Mouse (Mus musculus) liver, embryonic 14.5 days (tissue): ENCODE data around the gene Hectd4. TPM values are rescaled to one million over a fixed set of nuclear protein-coding genes. Genes with fewer than 3 reads are reported as not detected.

Experiments
- ATAC-seq: fragments of 200-750 bp; cut with Nextera tagmentation; 2 replicates; pipeline ENCODE4 v1.8.0; 2017; ENCODE audit warnings: moderate number of reproducible peaks, mild to moderate bottlenecking, moderate library complexity; ENCODE audit not compliant: insufficient read depth
- DNase-seq, 3 experiments: peaks; one replicate each; pipeline ENCODE4 v3.0.0-alpha.2; 2012 to 2013; ENCODE audit warnings: low read depth in 3 of 3, low spot score in 3 of 3
- H3K27ac ChIP-seq: fragments of 300-500 bp; sonication (generic); 2 replicates; pipeline ENCODE4 v1.5.1; 2014; ENCODE audit warnings: moderate library complexity, mild to moderate bottlenecking, control low read depth, inconsistent platforms
- H3K27me3 ChIP-seq: fragments of 300-500 bp; sonication (generic); 2 replicates; pipeline ENCODE4 v1.6.1; 2014; ENCODE audit warnings: mild to moderate bottlenecking, low read length, moderate library complexity; ENCODE audit not compliant: control insufficient read depth, insufficient read depth
- H3K36me3 ChIP-seq: fragments of 300-500 bp; sonication (generic); replicated peaks from 2 replicates; pipeline ENCODE4 v1.6.1; 2014; ENCODE audit warnings: low read depth; ENCODE audit not compliant: control insufficient read depth, insufficient read depth
- H3K4me1 ChIP-seq, 2 experiments: fragments of 200-500 bp in 1 of 2; fragments of 300-500 bp in 1 of 2; sonication (generic) in 1 of 2; replicated peaks; 2 replicates each; pipeline ENCODE4 v1.6.1; 2012 to 2014; ENCODE audit warnings: antibody characterized with exemption in 1 of 2, inconsistent platforms in 1 of 2, low read length in 1 of 2; ENCODE audit not compliant: control insufficient read depth in 2 of 2, insufficient read depth in 2 of 2
- H3K4me2 ChIP-seq: fragments of 300-500 bp; sonication (generic); 2 replicates; pipeline ENCODE4 v1.6.1; 2014; ENCODE audit warnings: low read depth, mild to moderate bottlenecking, control low read depth, moderate library complexity
- H3K4me3 ChIP-seq, 2 experiments: fragments of 200-500 bp in 1 of 2; fragments of 300-500 bp in 1 of 2; sonication (generic) in 1 of 2; 2 replicates each; pipeline ENCODE4 v1.5.1; 2012 to 2014; ENCODE audit warnings: low read depth in 2 of 2, low read length in 2 of 2, mild to moderate bottlenecking in 2 of 2, control low read depth in 1 of 2, inconsistent platforms in 1 of 2, moderate library complexity in 1 of 2; ENCODE audit not compliant: insufficient read depth in 1 of 2
- H3K9ac ChIP-seq: fragments of 300-500 bp; sonication (generic); replicated peaks from 2 replicates; pipeline ENCODE4 v1.6.1; 2014; ENCODE audit warnings: mild to moderate bottlenecking, control low read depth, moderate library complexity
- H3K9me3 ChIP-seq: fragments of 300-500 bp; sonication (generic); 2 replicates; pipeline ENCODE4 v1.6.1; 2016; ENCODE audit warnings: low read length, mixed read lengths; ENCODE audit not compliant: control insufficient read depth
- CTCF ChIP-seq: IDR thresholded peaks from 2 replicates; pipeline ENCODE4 v1.5.1; 2016; ENCODE audit warnings: antibody characterized with exemption, low read depth, control low read depth
- EP300 ChIP-seq: IDR thresholded peaks from 2 replicates; pipeline ENCODE4 v1.6.1; 2016; ENCODE audit warnings: antibody characterized with exemption, low read depth
- WGBS: fragments of 180-500 bp; shearing (Covaris S2); extraction: QIAGEN DNeasy Blood & Tissue Kit; methylation state at CpG from one replicate; pipeline ENCODE4 v1.1.7; 2014; ENCODE audit not compliant: insufficient replicate concordance; 5-methylcytosine and 5-hydroxymethylcytosine counted together
- polyA plus RNA-seq, 2 experiments: library from polyadenylated mRNA; depleted of rRNA in 1 of 2; stranded (reverse) in 1 of 2; unstranded in 1 of 2; fragments of >200 nt; fragmentation: Nextera tagmentation in 1 of 2; extraction: Ambion mirVana in 1 of 2; gene quantifications; 2 replicates each; pipeline versions ENCODE4 v1.2.1 to v1.2.3; 2012 to 2014

Hectd4 gene
- polyA plus RNA-seq, 2 experiments, result 11.2 to 15.8 TPM

DNA sequence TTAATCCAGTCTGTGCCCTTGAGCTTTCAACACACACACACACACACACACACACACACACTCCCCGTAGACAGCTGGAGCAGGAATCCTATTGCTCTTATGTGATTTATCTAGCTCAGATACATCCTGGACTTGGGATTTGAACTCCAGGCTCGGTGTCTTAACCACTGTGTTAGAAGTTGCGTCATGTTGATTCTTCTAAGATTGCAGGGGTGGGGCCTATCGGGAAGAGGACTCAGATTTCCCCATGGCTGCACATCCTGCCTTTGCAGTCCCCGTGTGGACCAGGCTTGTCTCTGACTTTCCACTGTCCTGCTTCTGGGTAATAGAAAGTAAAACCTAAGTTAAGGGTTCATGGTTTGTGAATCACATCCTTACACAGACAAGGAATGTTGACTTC is 180.0 kb downstream of the Hectd4 start:
- H3K27ac ChIP-seq, result no peak overlapping the region
- no peak overlapping the region for H3K9ac ChIP-seq
- no peak for TF ChIP-seq EP300
- no peak for TF ChIP-seq CTCF
- ATAC-seq (no peak), DNase-seq (no peak)
- WGBS, result 44% methylated on average over 5 of the region's 5 CpGs
- no peaks in the 10 kb centered on the region for H3K9me3 ChIP-seq
- no peaks in the 10 kb centered on the region for H3K27me3 ChIP-seq
- H3K36me3 ChIP-seq, result no peaks in the 10 kb centered on the region; the same call in none of the 2 replicates
- H3K4me1 ChIP-seq, result peaks cover 26 to 34% of the 10 kb centered on the region in 2 experiments
- H3K4me2 ChIP-seq, result peak overlapping the region; percentile 98
- H3K4me3 ChIP-seq, result peak overlapping the region in 1 of 2 experiments; percentile 8; a peak in 1 of 4 replicates

DNA sequence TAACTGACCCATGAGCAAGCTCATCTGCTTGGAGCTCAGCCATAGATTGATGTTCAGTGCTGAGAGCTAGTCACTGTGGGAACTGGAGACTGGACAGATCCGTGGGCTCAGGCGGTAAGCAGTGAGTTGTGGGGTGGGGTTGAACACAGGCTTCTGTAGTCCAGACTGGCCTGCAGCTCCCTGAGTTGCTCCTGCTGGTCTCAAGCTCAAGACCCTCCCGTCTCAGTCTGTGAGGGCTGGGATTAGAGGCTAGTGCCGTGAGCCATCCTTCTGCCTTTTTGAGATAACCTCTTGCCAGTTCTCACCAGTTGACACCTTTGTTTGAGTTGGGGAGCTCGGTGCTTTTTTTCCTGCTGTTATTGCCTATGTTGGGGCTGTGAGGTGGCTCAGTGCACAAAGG is 180.8 kb downstream of the Hectd4 start:
- TF ChIP-seq EP300 (no peak), CTCF (no peak)
- 37% methylated on average over 5 of the region's 5 CpGs for WGBS
- Histone ChIP-seq H3K36me3 (no peaks in the 10 kb centered on the region; the same call in none of the 2 replicates), H3K4me2 (no peak overlapping the region), H3K9me3 (no peaks in the 10 kb centered on the region), H3K27me3 (no peaks in the 10 kb centered on the region), H3K27ac (no peak overlapping the region), H3K4me3 (no peak overlapping the region), H3K9ac (no peak overlapping the region), H3K4me1 (peaks cover 26 to 34% of the 10 kb centered on the region in 2 experiments)
- DNase-seq (no peak), ATAC-seq (no peak)

DNA sequence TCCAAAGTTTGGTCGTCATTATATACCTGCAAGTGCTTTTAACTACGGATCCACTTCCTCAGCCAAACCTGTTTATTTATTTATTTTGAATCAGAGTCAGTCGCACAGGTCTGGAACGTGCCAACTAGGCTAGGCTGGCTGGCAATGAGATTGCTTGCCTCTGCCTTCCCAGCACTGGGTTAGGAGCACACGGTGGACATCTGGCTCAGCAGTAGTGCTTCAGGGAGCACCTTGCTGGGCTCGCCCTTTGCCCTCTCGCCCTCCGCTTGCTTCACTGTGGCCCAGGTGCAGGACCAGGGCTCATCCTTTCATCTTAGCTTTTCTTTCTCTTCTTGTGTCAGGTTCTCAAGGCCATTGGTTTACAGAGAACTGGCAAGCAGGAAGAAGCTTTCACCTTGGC is 187.8 kb downstream of the Hectd4 start:
- 89% methylated on average over 8 of the region's 8 CpGs for WGBS
- ATAC-seq, result no peak

DNA sequence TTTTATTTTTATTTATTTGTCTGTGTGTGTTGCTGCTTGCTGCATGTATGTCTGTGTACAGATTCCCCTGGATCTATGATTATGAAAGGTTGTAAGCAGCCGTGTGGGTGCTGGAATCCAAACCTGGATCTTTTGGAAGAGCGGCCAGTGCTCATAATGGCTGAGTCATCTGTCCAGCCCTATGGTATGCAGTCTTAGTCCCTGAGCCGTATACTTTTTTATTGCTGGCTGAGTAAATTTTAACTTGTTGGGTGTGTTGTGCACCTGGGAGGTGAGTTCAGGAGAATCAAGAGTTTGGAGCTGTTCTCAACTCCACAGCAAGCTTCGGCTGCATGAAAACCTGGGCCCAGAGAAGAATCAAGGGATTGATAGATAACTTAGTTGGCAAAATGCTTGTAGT is 191.0 kb downstream of the Hectd4 start:
- WGBS, result 78% methylated on average over 4 of the region's 4 CpGs
- Histone ChIP-seq H3K4me1 (no peaks in the 10 kb centered on the region), H3K27ac (no peak overlapping the region), H3K9ac (no peak overlapping the region), H3K4me2 (no peak overlapping the region), H3K9me3 (no peaks in the 10 kb centered on the region), H3K27me3 (no peaks in the 10 kb centered on the region), H3K36me3 (peaks cover 68% of the 10 kb centered on the region), H3K4me3 (no peak overlapping the region)
- DNase-seq (no peak), ATAC-seq (no peak)
- TF ChIP-seq CTCF (no peak), EP300 (no peak)

More for the DNA sequence above, 187.8 kb downstream of the Hectd4 start:
- no peak for DNase-seq
- H3K4me3 ChIP-seq, result no peak overlapping the region
- H3K27ac ChIP-seq, result no peak overlapping the region
- no peak for TF ChIP-seq CTCF
- no peak for TF ChIP-seq EP300
- peaks cover 0 to 3% of the 10 kb centered on the region in 2 experiments; a peak in 1 of 4 replicates for H3K4me1 ChIP-seq
- H3K27me3 ChIP-seq, result no peaks in the 10 kb centered on the region
- no peak overlapping the region for H3K9ac ChIP-seq
- H3K4me2 ChIP-seq, result no peak overlapping the region
- peaks cover 41% of the 10 kb centered on the region for H3K36me3 ChIP-seq
- H3K9me3 ChIP-seq, result no peaks in the 10 kb centered on the region

Other genes with a start within 250 kb of the Hectd4 start
- gene Rph3a, start 210.1 kb upstream of the Hectd4 start, polyA plus RNA-seq (2012; rRNA removed), result 0.03 TPM in 1 of 2 replicates, not detected in the other
- not detected in 2 replicates for gene Rph3a, start 210.1 kb upstream of the Hectd4 start, polyA plus RNA-seq (2014; fragmentation: Nextera tagmentation; extraction: Ambion mirVana)
- gene Ptpn11, start 28.8 kb upstream of the Hectd4 start, polyA plus RNA-seq (2012; rRNA removed), result 10.4 and 13.7 TPM in 2 replicates
- gene Ptpn11, start 28.8 kb upstream of the Hectd4 start, polyA plus RNA-seq (2014; fragmentation: Nextera tagmentation; extraction: Ambion mirVana), result 10.0 and 11.5 TPM in 2 replicates
- gene Rpl6, start 15.7 kb upstream of the Hectd4 start, polyA plus RNA-seq (2012; rRNA removed), result 403 and 658 TPM in 2 replicates
- gene Rpl6, start 15.7 kb upstream of the Hectd4 start, polyA plus RNA-seq (2014; fragmentation: Nextera tagmentation; extraction: Ambion mirVana), result 477 and 488 TPM in 2 replicates
- 17.8 and 18.4 TPM in 2 replicates for gene Trafd1, start 165.4 kb downstream of the Hectd4 start, polyA plus RNA-seq (2012; rRNA removed)
- 16.6 and 17.1 TPM in 2 replicates for gene Trafd1, start 165.4 kb downstream of the Hectd4 start, polyA plus RNA-seq (2014; fragmentation: Nextera tagmentation; extraction: Ambion mirVana)
- 6.2 and 8.8 TPM in 2 replicates for gene Naa25, start 177.7 kb downstream of the Hectd4 start, polyA plus RNA-seq (2012; rRNA removed)
- gene Naa25, start 177.7 kb downstream of the Hectd4 start, polyA plus RNA-seq (2014; fragmentation: Nextera tagmentation; extraction: Ambion mirVana), result 18.5 and 23.6 TPM in 2 replicates
- 0.46 and 0.69 TPM in 2 replicates for gene Tmem116, start 231.7 kb downstream of the Hectd4 start, polyA plus RNA-seq (2012; rRNA removed)
- gene Tmem116, start 231.7 kb downstream of the Hectd4 start, polyA plus RNA-seq (2014; fragmentation: Nextera tagmentation; extraction: Ambion mirVana), result 0.57 and 1.0 TPM in 2 replicates
- 26.4 and 63.7 TPM in 2 replicates for gene Erp29, start 232.3 kb downstream of the Hectd4 start, polyA plus RNA-seq (2012; rRNA removed)
- gene Erp29, start 232.3 kb downstream of the Hectd4 start, polyA plus RNA-seq (2014; fragmentation: Nextera tagmentation; extraction: Ambion mirVana), result 74.9 and 82.1 TPM in 2 replicates